In genomic region chr2:12419262-12419655, GRCm38 (mm10) we compare ENCODE assay signal across 8 mouse cellular contexts. TPM values are rescaled to one million over a fixed set of nuclear protein-coding genes. Genes with fewer than 3 reads are reported as not detected.
DNase-seq lines count a peak whose midpoint lies in the region; ATAC-seq and TF ChIP-seq lines count a peak whose summit lies in the region.

Gene Mindy3 (minus strand): TSS chr2:12419470.

- no peaks in the 10 kb centered on the region for H3K36me3 ChIP-seq in embryonic facial prominence, embryonic 13.5 days
- no peaks in the 10 kb centered on the region for H3K36me3 ChIP-seq in kidney, adult 2 months (ENCODE audit: control insufficient read depth, insufficient read depth, low read length)
- H3K36me3 ChIP-seq in limb, embryonic 12.5 days = no peaks in the 10 kb centered on the region
- no peaks in the 10 kb centered on the region for H3K36me3 ChIP-seq in midbrain, embryonic 15.5 days (replicated peaks)
- H3K36me3 ChIP-seq in spleen, adult 2 months (ENCODE audit: control insufficient read depth, insufficient read depth, low read length) = no peaks in the 10 kb centered on the region

- TF ChIP-seq POLR2A in kidney, adult 2 months (IDR thresholded peaks at IDR 0.05; ENCODE audit: low read depth, low read length) = peak; percentile 88
- peak; percentile 92 for TF ChIP-seq POLR2A in spleen, adult 2 months (IDR thresholded peaks at IDR 0.05; ENCODE audit: low read depth, low read length)

- peak within 1 kb of the TSS; percentile 86 for H3K4me2 ChIP-seq in embryonic facial prominence, embryonic 13.5 days
- H3K4me2 ChIP-seq in limb, embryonic 12.5 days = peak within 1 kb of the TSS; percentile 73
- H3K4me2 ChIP-seq in midbrain, embryonic 15.5 days = peak within 1 kb of the TSS; percentile 83

- ATAC-seq in embryonic facial prominence, embryonic 13.5 days (ENCODE audit: insufficient number of reproducible peaks, insufficient read depth, low FRiP score, low TSS enrichment, low read depth) = peak; percentile 85
- peak; percentile 75 for ATAC-seq in limb, embryonic 12.5 days (ENCODE audit: insufficient number of reproducible peaks, insufficient read depth, low FRiP score, low TSS enrichment, low read depth)
- ATAC-seq in midbrain, embryonic 15.5 days (replicated peaks) = peak; percentile 97

- peak within 1 kb of the TSS; percentile 83 for H3K9ac ChIP-seq in embryonic facial prominence, embryonic 13.5 days
- H3K9ac ChIP-seq in limb, embryonic 12.5 days (replicated peaks) = peak within 1 kb of the TSS; percentile 74
- H3K9ac ChIP-seq in midbrain, embryonic 15.5 days = peak within 1 kb of the TSS; percentile 74

- H3K27ac ChIP-seq in embryonic facial prominence, embryonic 13.5 days = 0 out of 2 replicates have a peak within 1 kb of the TSS, but pooled peaks have one; percentile 48
- H3K27ac ChIP-seq in kidney, adult 2 months (ENCODE audit: insufficient read depth, low read depth, low read length) = peak within 1 kb of the TSS; percentile 24; the same call in 1 of the 2 replicates
- H3K27ac ChIP-seq in limb, embryonic 12.5 days = peak within 1 kb of the TSS; percentile 45; the same call in 1 of the 2 replicates
- H3K27ac ChIP-seq in midbrain, embryonic 15.5 days = peak within 1 kb of the TSS; percentile 68
- peak within 1 kb of the TSS; percentile 78 for H3K27ac ChIP-seq in spleen, adult 2 months (ENCODE audit: insufficient read depth, low read length)

- no peaks in the 10 kb centered on the region for H3K9me3 ChIP-seq in embryonic facial prominence, embryonic 13.5 days
- no peaks in the 10 kb centered on the region for H3K9me3 ChIP-seq in limb, embryonic 12.5 days
- H3K9me3 ChIP-seq in midbrain, embryonic 15.5 days = no peaks in the 10 kb centered on the region

- DNase-seq in 3134 (ENCODE audit: extremely low read depth, insufficient read length, low spot score) = peak; percentile 85
- DNase-seq in adrenal gland, postnatal 36 days = peak; percentile 94 to 96
- peak; percentile 94 to 95 for DNase-seq in heart, adult 18-20 months
- peak; percentile 96 for DNase-seq in kidney, adult 2 months
- DNase-seq in spleen, adult 2 months (ENCODE audit: low read depth in 1 of 2, low spot score in 2 of 2) = peak; percentile 55 to 89

- H3K4me3 ChIP-seq in embryonic facial prominence, embryonic 13.5 days = peak within 1 kb of the TSS; percentile 90
- H3K4me3 ChIP-seq in kidney, adult 2 months (ENCODE audit: insufficient read depth, low read depth, low read length) = peak within 1 kb of the TSS; percentile 77
- H3K4me3 ChIP-seq in limb, embryonic 12.5 days (replicated peaks) = peak within 1 kb of the TSS; percentile 69
- peak within 1 kb of the TSS; percentile 57 for H3K4me3 ChIP-seq in midbrain, embryonic 15.5 days
- peak within 1 kb of the TSS; percentile 99 for H3K4me3 ChIP-seq in spleen, adult 2 months (ENCODE audit: extremely low read depth, insufficient read depth, insufficient read length)

- no peaks in the 10 kb centered on the region for H3K27me3 ChIP-seq in embryonic facial prominence, embryonic 13.5 days
- H3K27me3 ChIP-seq in kidney, adult 2 months (replicated peaks; ENCODE audit: control insufficient read depth, insufficient read depth, low read length) = no peaks in the 10 kb centered on the region
- H3K27me3 ChIP-seq in limb, embryonic 12.5 days = no peaks in the 10 kb centered on the region
- H3K27me3 ChIP-seq in midbrain, embryonic 15.5 days (replicated peaks) = no peaks in the 10 kb centered on the region
- H3K27me3 ChIP-seq in spleen, adult 2 months (ENCODE audit: control insufficient read depth, insufficient read depth, low read length) = no peaks in the 10 kb centered on the region

- under 1% methylated on average over 25 of the region's 25 CpGs for WGBS in embryonic facial prominence, embryonic 13.5 days
- 0% methylated on average over 25 of the region's 25 CpGs for WGBS in kidney, adult 2 months
- WGBS in limb, embryonic 12.5 days = under 1% methylated on average over 25 of the region's 25 CpGs
- WGBS in midbrain, embryonic 15.5 days = under 1% methylated on average over 25 of the region's 25 CpGs
- WGBS in spleen, adult 2 months = under 1% methylated on average over 25 of the region's 25 CpGs

- no peak for TF ChIP-seq CTCF in kidney, adult 2 months (conservative IDR thresholded peaks at IDR 0.05; ENCODE audit: insufficient read depth, insufficient read length, low read depth, low read length)
- TF ChIP-seq CTCF in spleen, adult 2 months (IDR thresholded peaks at IDR 0.05; ENCODE audit: extremely low read depth, insufficient read depth, insufficient read length, insufficient replicate concordance) = no peak

- peaks cover 11% of the 10 kb centered on the region for H3K4me1 ChIP-seq in embryonic facial prominence, embryonic 13.5 days
- peaks cover 10% of the 10 kb centered on the region; the same call in 1 of the 2 replicates for H3K4me1 ChIP-seq in kidney, adult 2 months (ENCODE audit: control insufficient read depth, insufficient read depth, low read length)
- H3K4me1 ChIP-seq in limb, embryonic 12.5 days (replicated peaks) = peaks cover 9% of the 10 kb centered on the region
- H3K4me1 ChIP-seq in midbrain, embryonic 15.5 days = peaks cover 11% of the 10 kb centered on the region
- peaks cover 10% of the 10 kb centered on the region for H3K4me1 ChIP-seq in spleen, adult 2 months (ENCODE audit: control insufficient read depth, insufficient read depth, insufficient read length)

RNA-seq across cellular contexts. Expression of gene Mindy3, which starts in this region (rescaled TPM):
- 10 to 100 TPM; 47.1 to 48.7 TPM for total RNA-seq in adrenal gland, postnatal 36 days (2021)
- polyA plus RNA-seq in embryonic facial prominence, embryonic 13.5 days (2015; fragmentation: Nextera tagmentation; extraction: Ambion mirVana) = 24.8 and 26.3 TPM in 2 replicates
- 10 to 100 TPM; 14.8 to 17.0 TPM for total RNA-seq in heart, adult 18-20 months (2021)
- 45.9 and 87.0 TPM in 2 replicates for polyA plus RNA-seq in kidney, adult 2 months (2012; rRNA removed)
- polyA plus RNA-seq in limb, embryonic 12.5 days (2016; fragmentation: Nextera tagmentation; extraction: Ambion mirVana) = 24.1 and 26.2 TPM in 2 replicates
- 47.3 and 48.8 TPM in 2 replicates for polyA plus RNA-seq in midbrain, embryonic 15.5 days (2015; fragmentation: Nextera tagmentation; extraction: Ambion mirVana)
- 25.5 and 57.3 TPM in 2 replicates for polyA plus RNA-seq in spleen, adult 2 months (2012; rRNA removed)

Comparison
In these comparisons a context has a peak if more than half of its experiments do, and no peak if none do; other contexts are left out.
1. Peak in every context shown above with its lines: DNase-seq, ATAC-seq, H3K4me3 ChIP-seq and H3K27ac ChIP-seq.
2. H3K27ac ChIP-seq: peak in every context shown above with its lines; median percentile 78 in spleen, adult 2 months; 68 in midbrain, embryonic 15.5 days; 48 in embryonic facial prominence, embryonic 13.5 days; 45 in limb, embryonic 12.5 days; 24 in kidney, adult 2 months.